Mouse (Mus musculus) adrenal gland, adult (tissue): ENCODE results near the gene Ciao1.
"Not testable (repeated sequence)": the region's sequence is repeated elsewhere in the genome, so short reads cannot be mapped to it uniquely, and the experiment has no call there.

Experiments
- DNase-seq, 2 experiments: peaks; one replicate each; pipeline ENCODE4 v3.0.0; 2022 to 2023; ENCODE audit warnings: low spot score in 1 of 2; ENCODE audit not compliant: inconsistent age in 2 of 2

The Ciao1 gene

GRCm38 (mm10) chr2:127250291-127251008 is 2.8 kb upstream of the Ciao1 start:
- DNase-seq: no peak

GRCm38 (mm10) chr2:127248334-127249004 is 853 bp upstream of the Ciao1 start:
- peak; percentile 69 to 83 for DNase-seq

GRCm38 (mm10) chr2:127240065-127240464 is 7.6 kb downstream of the Ciao1 start:
- peak in 1 of 2 experiments; percentile 46 for DNase-seq

GRCm38 (mm10) chr2:127237897-127238610 is 9.6 kb downstream of the Ciao1 start:
- DNase-seq: no peak

- DNase-seq: no peak
Observed at GRCm38 (mm10) chr2:127225261-127225660, 22.4 kb downstream of the Ciao1 start.

GRCm38 (mm10) chr2:127217746-127218145 is 29.9 kb downstream of the Ciao1 start:
- DNase-seq: no peak

GRCm38 (mm10) chr2:127210701-127211100 is 36.9 kb downstream of the Ciao1 start:
- no peak for DNase-seq

GRCm38 (mm10) chr2:127208452-127208769 is 39.2 kb downstream of the Ciao1 start:
- no peak for DNase-seq

GRCm38 (mm10) chr2:127207547-127208451 is 39.8 kb downstream of the Ciao1 start, which contains the start of the genes 1810024B03Rik and Snrnp200:
Gene 1810024B03Rik, minus strand, starts transcription at chr2:127208280.
Gene Snrnp200, plus strand, starts transcription at chr2:127208386.
- peak; percentile 95 to 98 for DNase-seq

- no peak for DNase-seq
Observed at GRCm38 (mm10) chr2:127206916-127207315, 40.7 kb downstream of the Ciao1 start.

GRCm38 (mm10) chr2:127205936-127206335 is 41.7 kb downstream of the Ciao1 start:
- not testable (repeated sequence) for DNase-seq

- DNase-seq: peak; percentile 38 to 87
Observed at GRCm38 (mm10) chr2:127204932-127205331, 42.7 kb downstream of the Ciao1 start.
